Mouse (Mus musculus) intestine, embryonic 14.5 days (tissue): ENCODE data around the gene Cd248. TPM values are rescaled to one million over a fixed set of nuclear protein-coding genes. Genes with fewer than 3 reads are reported as not detected.

Experiments
- ATAC-seq: fragments of 200-750 bp; cut with Nextera tagmentation; replicated peaks from 2 replicates; pipeline ENCODE4 v1.8.0; 2017; ENCODE audit warnings: low read depth, moderate number of reproducible peaks, moderate TSS enrichment, moderate library complexity; ENCODE audit not compliant: low FRiP score, low TSS enrichment
- DNase-seq: peaks from one replicate; pipeline ENCODE4 v3.0.0-alpha.2; 2018; ENCODE audit warnings: low spot score
- H3K27ac ChIP-seq: fragments of 300-500 bp; sonication (generic); 2 replicates; pipeline ENCODE4 v1.5.1; 2014; ENCODE audit warnings: low read depth, mild to moderate bottlenecking, control low read depth
- H3K27me3 ChIP-seq: fragments of 300-500 bp; sonication (generic); replicated peaks from 2 replicates; pipeline ENCODE4 v1.6.1; 2014; ENCODE audit warnings: low read length, control low read depth; ENCODE audit not compliant: control insufficient read depth, insufficient read depth
- H3K36me3 ChIP-seq: fragments of 300-500 bp; sonication (generic); 2 replicates; pipeline ENCODE4 v1.6.1; 2014; ENCODE audit warnings: low read length, control low read depth; ENCODE audit not compliant: control insufficient read depth, insufficient read depth
- H3K4me1 ChIP-seq: fragments of 300-500 bp; sonication (generic); replicated peaks from 2 replicates; pipeline ENCODE4 v1.6.1; 2014; ENCODE audit warnings: low read length, control low read depth, mixed read lengths; ENCODE audit not compliant: control insufficient read depth, insufficient read depth
- H3K4me2 ChIP-seq: fragments of 300-500 bp; sonication (generic); 2 replicates; pipeline ENCODE4 v1.6.1; 2014; ENCODE audit warnings: low read length
- H3K4me3 ChIP-seq: fragments of 300-500 bp; sonication (generic); 2 replicates; pipeline ENCODE4 v1.5.1; 2014; ENCODE audit warnings: low read depth, low read length, control low read depth, mixed read lengths
- H3K9ac ChIP-seq: fragments of 300-500 bp; sonication (generic); 2 replicates; pipeline ENCODE4 v1.6.1; 2014; ENCODE audit warnings: mild to moderate bottlenecking, low read length
- H3K9me3 ChIP-seq: fragments of 300-500 bp; sonication (generic); 2 replicates; pipeline ENCODE4 v1.6.1; 2016; ENCODE audit warnings: low read length, control low read depth; ENCODE audit not compliant: control insufficient read depth
- WGBS: fragments of 180-500 bp; shearing (Covaris S2); extraction: QIAGEN DNeasy Blood & Tissue Kit; methylation state at CpG from one replicate; pipeline ENCODE4 v1.1.7; 2014; 5-methylcytosine and 5-hydroxymethylcytosine counted together
- polyA plus RNA-seq: library from polyadenylated mRNA; unstranded; fragments of >200 nt; fragmentation: Nextera tagmentation; extraction: Ambion mirVana; gene quantifications from 2 replicates; pipeline ENCODE4 v1.2.1, GENCODE M21; 2014

The Cd248 gene
- polyA plus RNA-seq, 1 experiment from 2014 or later: 69.8 TPM

- Histone ChIP-seq H3K4me3 (peak within 1 kb of the TSS; percentile 28), H3K9ac (peak within 1 kb of the TSS; percentile 32; the same call in 1 of the 2 replicates), H3K36me3 (peaks cover 37% of the 10 kb centered on the region), H3K4me2 (peak within 1 kb of the TSS; percentile 52), H3K4me1 (peaks cover 9% of the 10 kb centered on the region), H3K27ac (no peak within 1 kb of the TSS; the same call in 1 of the 2 replicates), H3K9me3 (no peaks in the 10 kb centered on the region), H3K27me3 (peaks cover 23% of the 10 kb centered on the region)
- peak; percentile 65 for ATAC-seq
- WGBS: 20% methylated on average over 14 of the region's 14 CpGs
- DNase-seq: peak; percentile 79
Observed at GRCm38 (mm10) chr19:5050047-5050905, 17.6 kb upstream of the Cd248 start, which contains the start of gene Rin1. TSS of gene Rin1 (plus strand) at chr19:5050481.

- H3K27ac ChIP-seq: no peak overlapping the region
- 6% methylated on average over 17 of the region's 17 CpGs for WGBS
- peaks cover 9% of the 10 kb centered on the region for H3K4me1 ChIP-seq
- H3K4me3 ChIP-seq: peak overlapping the region; percentile 28
- H3K36me3 ChIP-seq: peaks cover 37% of the 10 kb centered on the region
- H3K27me3 ChIP-seq: peaks cover 23% of the 10 kb centered on the region
- no peak for DNase-seq
- H3K9ac ChIP-seq: peak overlapping the region; percentile 32; the same call in 1 of the 2 replicates
- H3K9me3 ChIP-seq: no peaks in the 10 kb centered on the region
- ATAC-seq: peak; percentile 59
- H3K4me2 ChIP-seq: peak overlapping the region; percentile 52
Observed at GRCm38 (mm10) chr19:5051031-5051430, 16.8 kb upstream of the Cd248 start.

- H3K9ac ChIP-seq: no peak overlapping the region
- no peak for DNase-seq
- peak overlapping the region; percentile 52 for H3K4me2 ChIP-seq
- H3K4me3 ChIP-seq: 0 out of 2 replicates have a peak overlapping the region, but pooled peaks have one; percentile 28
- no peaks in the 10 kb centered on the region for H3K9me3 ChIP-seq
- H3K4me1 ChIP-seq: peaks cover 11% of the 10 kb centered on the region
- 59% methylated on average over 3 of the region's 3 CpGs for WGBS
- no peak overlapping the region for H3K27ac ChIP-seq
- no peak for ATAC-seq
- peaks cover 33% of the 10 kb centered on the region for H3K36me3 ChIP-seq
- peaks cover 23% of the 10 kb centered on the region for H3K27me3 ChIP-seq
Observed at GRCm38 (mm10) chr19:5051515-5051914, 16.4 kb upstream of the Cd248 start.

- H3K9ac ChIP-seq: no peak overlapping the region
- H3K4me3 ChIP-seq: no peak overlapping the region
- H3K36me3 ChIP-seq: peaks cover 25% of the 10 kb centered on the region
- H3K9me3 ChIP-seq: no peaks in the 10 kb centered on the region
- no peak overlapping the region for H3K4me2 ChIP-seq
- no peak overlapping the region for H3K27ac ChIP-seq
- no peak for DNase-seq
- peaks cover 16% of the 10 kb centered on the region for H3K4me1 ChIP-seq
- peaks cover 23% of the 10 kb centered on the region for H3K27me3 ChIP-seq
- no peak for ATAC-seq
- 43% methylated on average over 25 of the region's 25 CpGs for WGBS
Observed at GRCm38 (mm10) chr19:5052166-5052822, 15.6 kb upstream of the Cd248 start.

GRCm38 (mm10) chr19:5052853-5053252 lies 15.0 kb upstream of the Cd248 start:
- Histone ChIP-seq H3K9ac (no peak overlapping the region), H3K27me3 (peaks cover 23% of the 10 kb centered on the region), H3K4me3 (no peak overlapping the region), H3K9me3 (no peaks in the 10 kb centered on the region), H3K36me3 (peaks cover 20% of the 10 kb centered on the region), H3K27ac (no peak overlapping the region), H3K4me2 (no peak overlapping the region), H3K4me1 (peaks cover 16% of the 10 kb centered on the region)
- ATAC-seq (no peak), DNase-seq (no peak)
- WGBS: 64% methylated on average over 17 of the region's 17 CpGs

- DNase-seq: peak; percentile 81
- 21% methylated on average over 9 of the region's 9 CpGs for WGBS
Observed at GRCm38 (mm10) chr19:5053909-5054308, 14.0 kb upstream of the Cd248 start.

GRCm38 (mm10) chr19:5056251-5056650 lies 11.6 kb upstream of the Cd248 start:
- no peak overlapping the region for H3K4me3 ChIP-seq
- H3K9me3 ChIP-seq: no peaks in the 10 kb centered on the region
- H3K9ac ChIP-seq: no peak overlapping the region
- ATAC-seq (peak; percentile 38; the same call in 1 of the 2 replicates), DNase-seq (peak; percentile 82)
- peaks cover 40% of the 10 kb centered on the region for H3K4me1 ChIP-seq
- H3K36me3 ChIP-seq: no peaks in the 10 kb centered on the region
- 8% methylated on average over 6 of the region's 6 CpGs for WGBS
- peaks cover 17% of the 10 kb centered on the region for H3K27me3 ChIP-seq
- H3K4me2 ChIP-seq: peak overlapping the region; percentile 15; the same call in 1 of the 2 replicates
- H3K27ac ChIP-seq: no peak overlapping the region

More at GRCm38 (mm10) chr19:5053909-5054308, 14.0 kb upstream of the Cd248 start:
- Histone ChIP-seq H3K36me3 (0 out of 2 replicates have a peak, but pooled peaks cover 10% of the 10 kb centered on the region), H3K9ac (no peak overlapping the region), H3K4me3 (no peak overlapping the region), H3K9me3 (no peaks in the 10 kb centered on the region), H3K4me2 (no peak overlapping the region), H3K4me1 (peaks cover 25% of the 10 kb centered on the region), H3K27ac (no peak overlapping the region), H3K27me3 (peaks cover 23% of the 10 kb centered on the region)
- no peak for ATAC-seq

GRCm38 (mm10) chr19:5057876-5058775 lies 9.8 kb upstream of the Cd248 start:
- Histone ChIP-seq H3K36me3 (no peaks in the 10 kb centered on the region), H3K4me2 (peak overlapping the region; percentile 7; the same call in 1 of the 2 replicates)
- no peak; the same call in 1 of the 2 replicates for ATAC-seq

More at GRCm38 (mm10) chr19:5057876-5058775, 9.8 kb upstream of the Cd248 start:
- no peaks in the 10 kb centered on the region; the same call in 1 of the 2 replicates for H3K27me3 ChIP-seq
- WGBS: 23% methylated on average over 16 of the region's 16 CpGs
- no peak for DNase-seq
- no peak overlapping the region for H3K9ac ChIP-seq
- H3K4me3 ChIP-seq: no peak overlapping the region
- peaks cover 42% of the 10 kb centered on the region for H3K4me1 ChIP-seq
- peak overlapping the region; percentile 69 for H3K27ac ChIP-seq
- H3K9me3 ChIP-seq: no peaks in the 10 kb centered on the region
